In the genomic region with DNA sequence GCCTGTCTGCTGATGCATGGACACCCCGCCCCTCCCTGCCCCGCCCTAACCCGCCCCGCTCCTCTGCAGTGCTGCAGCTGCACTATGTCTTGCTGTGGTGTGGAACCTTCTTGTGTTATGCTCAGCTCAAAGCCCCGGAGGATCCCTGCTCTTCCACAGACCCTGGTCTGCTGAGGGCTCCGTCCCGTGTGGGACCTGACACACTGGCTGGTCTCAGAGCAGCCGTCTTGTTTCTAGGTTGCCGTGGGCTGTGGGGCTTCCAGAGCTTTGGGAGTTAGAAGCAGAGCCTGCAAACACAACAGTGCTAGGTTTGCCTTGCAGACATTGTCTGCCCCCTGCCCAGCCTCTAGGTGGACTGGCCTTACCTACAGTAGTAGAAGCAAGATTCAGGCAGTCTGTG, we compare ENCODE assay signal across 24 mouse cellular contexts. TPM values are rescaled to one million over a fixed set of nuclear protein-coding genes. Genes with fewer than 3 reads are reported as not detected.
A peak's percentile ranks its signal among the peaks of the same experiment; 100 is the strongest.
DNase-seq lines count a peak whose midpoint lies in the region; ATAC-seq lines count a peak whose summit lies in the region.
"Had no signal": no experiment of that assay in that cellular context is flagged by ENCODE, and none has a peak within 500 bp of the region (broad histone marks: within the 10 kb centered on the region; RNA-seq: fewer than 3 reads in every experiment).

No protein-coding gene starts in this region.

- H3K4me1 ChIP-seq in embryonic facial prominence, embryonic 12.5 days = peaks cover 15% of the 10 kb centered on the region
- peaks cover 20% of the 10 kb centered on the region for H3K4me1 ChIP-seq in embryonic facial prominence, embryonic 10.5 days
- H3K4me1 ChIP-seq in hindbrain, embryonic 10.5 days (replicated peaks) = peaks cover 24% of the 10 kb centered on the region
- peaks cover 20% of the 10 kb centered on the region for H3K4me1 ChIP-seq in hindbrain, embryonic 13.5 days (replicated peaks)

- H3K4me3 ChIP-seq in embryonic facial prominence, embryonic 12.5 days = no peak overlapping the region
- H3K4me3 ChIP-seq in embryonic facial prominence, embryonic 10.5 days = no peak overlapping the region
- no peak overlapping the region for H3K4me3 ChIP-seq in hindbrain, embryonic 10.5 days
- no peak overlapping the region for H3K4me3 ChIP-seq in hindbrain, embryonic 13.5 days
- H3K4me3 ChIP-seq: embryonic facial prominence, embryonic 15.5 days; forebrain, embryonic 12.5 days; heart, adult 2 months; hindbrain, embryonic 15.5 days had no signal

- H3K36me3 ChIP-seq in embryonic facial prominence, embryonic 12.5 days = peaks cover 5% of the 10 kb centered on the region
- peaks cover 10% of the 10 kb centered on the region for H3K36me3 ChIP-seq in embryonic facial prominence, embryonic 10.5 days (replicated peaks)
- peaks cover 35% of the 10 kb centered on the region for H3K36me3 ChIP-seq in hindbrain, embryonic 10.5 days
- peaks cover 64% of the 10 kb centered on the region for H3K36me3 ChIP-seq in hindbrain, embryonic 13.5 days

- H3K27ac ChIP-seq in embryonic facial prominence, embryonic 12.5 days = 0 out of 2 replicates have a peak overlapping the region, but pooled peaks have one; percentile 23
- no peak overlapping the region for H3K27ac ChIP-seq in embryonic facial prominence, embryonic 10.5 days (replicated peaks)
- 0 out of 2 replicates have a peak overlapping the region, but pooled peaks have one; percentile 12 for H3K27ac ChIP-seq in hindbrain, embryonic 10.5 days
- no peak overlapping the region for H3K27ac ChIP-seq in hindbrain, embryonic 13.5 days
- H3K27ac ChIP-seq: embryonic facial prominence, embryonic 15.5 days; forebrain, embryonic 12.5 days; heart, adult 2 months; hindbrain, embryonic 15.5 days had no signal

- no peaks in the 10 kb centered on the region for H3K27me3 ChIP-seq in embryonic facial prominence, embryonic 12.5 days
- H3K27me3 ChIP-seq in embryonic facial prominence, embryonic 10.5 days (replicated peaks; ENCODE audit: low read depth, poor library complexity, severe bottlenecking) = no peaks in the 10 kb centered on the region
- H3K27me3 ChIP-seq in hindbrain, embryonic 10.5 days (ENCODE audit: insufficient read depth, poor library complexity, severe bottlenecking) = no peaks in the 10 kb centered on the region
- H3K27me3 ChIP-seq in hindbrain, embryonic 13.5 days = no peaks in the 10 kb centered on the region
- H3K27me3 ChIP-seq: CH12.LX; embryonic facial prominence, embryonic 15.5 days; forebrain, embryonic 12.5 days; hindbrain, embryonic 15.5 days; Patski had no signal

- H3K9ac ChIP-seq in embryonic facial prominence, embryonic 12.5 days = no peak overlapping the region
- H3K9ac ChIP-seq in hindbrain, embryonic 13.5 days = no peak overlapping the region
- H3K9ac ChIP-seq: embryonic facial prominence, embryonic 15.5 days; forebrain, embryonic 12.5 days; hindbrain, embryonic 15.5 days had no signal

- no peak for DNase-seq in embryonic facial prominence, embryonic 10.5 days (ENCODE audit: low spot score)
- DNase-seq in hindbrain, embryonic 10.5 days (ENCODE audit: low spot score) = no peak
- DNase-seq in right cerebral cortex, postnatal 14 days = peak; percentile 7
- DNase-seq in right cerebral cortex, postnatal 25 days = no peak
- DNase-seq: adrenal gland, postnatal 10 days; adrenal gland, postnatal 36 days; B cell, adult 2 months; cerebellum, adult 9-10 months; cerebellum, postnatal 36 days; embryo, embryonic 11 days; gastrocnemius, postnatal 10 days; gastrocnemius, postnatal 36 days had no signal

- no peak overlapping the region for H3K4me2 ChIP-seq in embryonic facial prominence, embryonic 12.5 days (replicated peaks)
- no peak overlapping the region for H3K4me2 ChIP-seq in hindbrain, embryonic 13.5 days
- H3K4me2 ChIP-seq: embryonic facial prominence, embryonic 15.5 days; forebrain, embryonic 12.5 days; heart, embryonic 11.5 days; hindbrain, embryonic 15.5 days had no signal

- H3K9me3 ChIP-seq in embryonic facial prominence, embryonic 12.5 days = no peaks in the 10 kb centered on the region
- H3K9me3 ChIP-seq in embryonic facial prominence, embryonic 10.5 days = no peaks in the 10 kb centered on the region
- no peaks in the 10 kb centered on the region for H3K9me3 ChIP-seq in hindbrain, embryonic 10.5 days
- H3K9me3 ChIP-seq in hindbrain, embryonic 13.5 days = no peaks in the 10 kb centered on the region
- H3K9me3 ChIP-seq: embryonic facial prominence, embryonic 15.5 days; forebrain, embryonic 12.5 days; G1E; hindbrain, embryonic 15.5 days had no signal

- ATAC-seq in embryonic facial prominence, embryonic 12.5 days (ENCODE audit: insufficient number of reproducible peaks, insufficient read depth, low FRiP score, low TSS enrichment) = no peak
- ATAC-seq in hindbrain, embryonic 13.5 days (ENCODE audit: low FRiP score) = no peak
- ATAC-seq: forebrain, embryonic 16.5 days; intestine, postnatal 0 days; Patski had no signal

- WGBS in embryonic facial prominence, embryonic 12.5 days = 85% methylated on average over 9 of the region's 9 CpGs
- WGBS in embryonic facial prominence, embryonic 10.5 days = 82% methylated on average over 9 of the region's 9 CpGs
- 89% methylated on average over 9 of the region's 9 CpGs for WGBS in hindbrain, embryonic 10.5 days
- 91% methylated on average over 9 of the region's 9 CpGs for WGBS in hindbrain, embryonic 13.5 days

RNA-seq across cellular contexts. Expression of a gene that starts 3.3 kb away (rescaled TPM):
- polyA plus RNA-seq in embryonic facial prominence, embryonic 12.5 days (2016; fragmentation: Nextera tagmentation; extraction: Ambion mirVana) = 19.5 and 21.4 TPM in 2 replicates
- 19.9 and 21.0 TPM in 2 replicates for polyA plus RNA-seq in embryonic facial prominence, embryonic 10.5 days (2016; fragmentation: Nextera tagmentation; extraction: Ambion mirVana)
- 20.3 and 23.4 TPM in 2 replicates for polyA plus RNA-seq in hindbrain, embryonic 10.5 days (2016; fragmentation: Nextera tagmentation; extraction: Ambion mirVana)
- polyA plus RNA-seq in hindbrain, embryonic 13.5 days (2015; fragmentation: Nextera tagmentation; extraction: Ambion mirVana) = 23.6 and 23.7 TPM in 2 replicates

RNA-seq across cellular contexts. Expression of a gene that starts 35.6 kb away (rescaled TPM):
- 27.3 and 34.4 TPM in 2 replicates for polyA plus RNA-seq in embryonic facial prominence, embryonic 12.5 days (2016; fragmentation: Nextera tagmentation; extraction: Ambion mirVana)
- polyA plus RNA-seq in embryonic facial prominence, embryonic 10.5 days (2016; fragmentation: Nextera tagmentation; extraction: Ambion mirVana) = 18.5 and 20.6 TPM in 2 replicates
- 27.5 and 51.8 TPM in 2 replicates for polyA plus RNA-seq in hindbrain, embryonic 10.5 days (2016; fragmentation: Nextera tagmentation; extraction: Ambion mirVana)
- polyA plus RNA-seq in hindbrain, embryonic 13.5 days (2015; fragmentation: Nextera tagmentation; extraction: Ambion mirVana) = 224 and 229 TPM in 2 replicates
- polyA plus RNA-seq: G1E had no signal

Comparison
In these comparisons a context has a peak if more than half of its experiments do, and no peak if none do; other contexts are left out.
1. H3K27ac ChIP-seq: peak in embryonic facial prominence, embryonic 12.5 days (single experiment) and hindbrain, embryonic 10.5 days (single experiment); none in embryonic facial prominence, embryonic 10.5 days (single experiment) and hindbrain, embryonic 13.5 days (single experiment).